Mouse (Mus musculus): Measurements from ENCODE around the gene Atg7. TPM values are rescaled to one million over a fixed set of nuclear protein-coding genes. Genes with fewer than 3 reads are reported as not detected.

The Atg7 gene
- total RNA-seq, 2 experiments from 2014 or later: 25.4 to 28.7 TPM

DNA sequence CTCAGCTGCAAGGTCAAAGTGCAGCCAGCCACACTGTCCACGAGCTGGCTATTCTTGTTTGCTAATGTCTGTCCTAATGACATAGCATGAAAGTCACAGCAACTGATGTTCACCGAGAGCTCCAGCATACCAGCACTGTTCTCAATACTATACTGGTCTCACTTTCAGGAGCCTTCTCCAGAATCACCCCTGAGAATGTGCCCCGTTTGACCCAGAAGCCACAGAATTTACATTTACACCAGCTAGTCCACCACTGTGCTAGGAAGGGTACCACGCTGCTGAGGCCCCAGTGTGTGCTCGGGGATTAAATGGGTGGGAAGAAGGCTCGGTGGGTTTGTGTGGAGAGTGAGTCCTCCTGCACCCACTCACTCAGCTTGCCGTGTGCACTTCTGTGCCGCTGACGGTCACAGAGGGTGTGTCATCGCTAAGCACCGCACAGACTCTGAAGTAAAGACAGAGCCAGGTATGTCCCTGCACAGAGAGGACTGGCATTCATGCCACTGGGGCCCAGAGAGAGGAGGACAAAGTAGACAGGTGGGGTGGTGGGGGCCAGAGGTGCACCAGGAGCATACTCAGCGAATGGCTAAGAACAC is 204.8 kb downstream of the Atg7 start:
- no peak for DNase-seq (ENCODE audit: low spot score in 2 of 2)

DNA sequence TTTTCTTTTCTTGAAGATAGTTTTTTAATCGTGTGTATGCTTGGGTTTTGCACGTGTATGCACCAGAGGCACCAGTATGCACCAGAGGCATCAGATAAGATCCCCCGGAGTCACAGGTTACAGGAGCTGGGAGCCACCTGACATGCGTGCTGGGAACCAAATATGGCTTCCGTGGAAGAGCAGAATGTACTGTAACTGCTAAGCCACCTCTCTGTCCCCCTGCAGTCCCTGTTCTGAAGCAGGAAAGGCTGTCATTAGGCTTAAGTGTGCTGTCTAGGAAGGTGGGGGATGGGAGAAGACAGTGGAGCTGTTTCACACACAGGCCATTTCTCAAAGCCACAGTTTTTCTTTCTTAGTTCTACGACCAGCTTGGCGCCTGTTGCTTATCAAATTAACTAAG is 205.9 kb downstream of the Atg7 start:
- DNase-seq (ENCODE audit: low spot score in 2 of 2): no peak

DNA sequence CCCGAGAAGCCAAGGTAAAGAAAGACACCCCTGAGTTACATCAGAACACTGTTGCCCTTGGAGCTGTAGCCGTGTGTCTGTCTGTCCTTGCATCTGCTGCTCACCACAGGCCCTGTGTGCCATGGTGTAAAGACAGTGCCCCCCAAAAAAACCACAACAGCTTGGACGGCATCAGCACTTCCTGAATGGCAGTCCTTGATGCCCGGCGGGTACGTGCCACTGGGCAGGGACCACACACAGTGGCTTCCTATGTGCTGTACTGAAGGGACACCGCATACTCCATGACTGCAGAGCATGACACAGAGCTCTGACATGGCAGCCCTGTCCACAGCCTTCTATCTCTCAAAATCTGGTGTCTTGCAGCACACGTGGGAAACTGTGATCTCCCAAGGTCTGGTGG is 206.9 kb downstream of the Atg7 start:
- DNase-seq (ENCODE audit: low spot score in 2 of 2): no peak

DNA sequence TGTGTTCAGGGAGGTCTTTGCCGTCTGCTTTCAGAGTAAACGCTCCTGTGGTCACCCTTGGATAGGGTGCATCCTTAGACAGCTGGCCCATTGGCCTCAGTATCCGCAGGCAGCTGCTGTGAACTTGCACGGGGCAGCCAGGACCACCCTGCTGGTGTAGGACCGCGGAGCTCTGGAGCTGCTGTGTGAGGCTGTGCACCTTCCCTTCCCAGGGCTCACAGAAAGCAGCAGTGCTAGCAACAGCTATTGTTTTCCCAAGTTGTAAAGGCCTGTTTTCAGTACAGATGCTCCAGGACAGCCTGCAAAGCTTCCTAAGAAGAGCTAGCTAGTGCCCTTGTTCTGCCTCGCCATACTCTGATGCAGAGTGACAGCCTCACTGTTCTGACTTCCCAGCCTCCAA is 208.8 kb downstream of the Atg7 start:
- no peak for DNase-seq (ENCODE audit: low spot score in 2 of 2)

DNA sequence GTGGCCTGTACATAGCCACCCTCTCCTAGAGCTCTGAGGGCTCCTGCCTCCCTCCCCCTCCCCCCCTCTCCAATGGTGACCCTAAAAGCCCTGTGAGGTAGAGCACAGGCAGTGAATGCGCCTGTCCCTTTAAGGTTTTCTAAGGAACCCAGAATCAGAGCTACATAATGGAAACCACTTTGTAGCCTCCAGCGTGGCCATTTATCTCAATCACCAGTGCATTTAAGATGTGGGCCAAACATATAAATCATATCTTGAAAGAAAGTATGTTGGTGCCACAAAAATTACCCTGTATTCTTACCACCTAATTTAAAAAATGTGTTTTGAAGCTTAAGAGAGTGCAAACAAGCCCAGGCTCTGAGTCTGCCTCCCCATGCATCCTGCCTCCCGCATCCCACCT is 209.8 kb downstream of the Atg7 start:
- DNase-seq (ENCODE audit: low spot score in 2 of 2): no peak

DNA sequence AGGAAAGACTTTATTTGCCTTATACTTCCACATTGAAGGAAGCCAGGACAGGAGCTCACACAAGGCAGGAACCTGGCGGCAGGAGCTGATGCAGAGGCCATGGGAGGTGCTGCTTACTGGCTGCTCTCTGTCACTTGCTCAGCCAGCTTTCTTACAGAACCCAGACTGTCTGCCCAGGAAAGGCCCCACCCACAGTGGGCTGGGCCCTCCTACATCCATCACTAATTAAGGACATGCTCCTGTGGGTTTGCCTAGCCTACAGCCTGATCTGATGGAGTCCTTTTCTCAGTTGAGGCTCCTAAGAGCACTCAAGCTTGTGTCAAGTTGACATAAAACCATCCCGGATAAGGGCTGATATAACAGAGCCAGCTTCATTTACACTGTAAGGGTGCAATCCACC is 211.5 kb downstream of the Atg7 start:
- DNase-seq (ENCODE audit: low spot score in 2 of 2): no peak

DNA sequence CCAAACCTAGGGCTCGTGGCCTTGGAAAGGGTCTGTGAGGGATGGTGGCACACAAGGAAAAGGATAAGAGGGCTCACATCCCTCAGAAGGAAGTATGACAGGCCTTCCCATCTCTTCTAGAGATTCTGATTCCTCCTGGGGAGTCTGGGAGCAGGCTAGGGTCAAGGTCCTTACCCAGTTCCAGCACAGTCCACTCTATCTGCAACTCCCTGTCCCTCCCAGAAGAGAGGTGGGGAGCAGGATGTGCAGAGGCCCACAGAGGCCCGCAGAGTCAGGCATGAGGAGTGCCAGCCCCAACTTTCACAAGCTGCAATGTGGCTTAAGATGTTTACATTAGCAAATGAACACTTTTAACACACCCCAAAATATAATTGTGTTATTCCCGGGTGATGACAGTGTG is 212.7 kb downstream of the Atg7 start:
- DNase-seq (ENCODE audit: low spot score in 2 of 2): no peak

DNA sequence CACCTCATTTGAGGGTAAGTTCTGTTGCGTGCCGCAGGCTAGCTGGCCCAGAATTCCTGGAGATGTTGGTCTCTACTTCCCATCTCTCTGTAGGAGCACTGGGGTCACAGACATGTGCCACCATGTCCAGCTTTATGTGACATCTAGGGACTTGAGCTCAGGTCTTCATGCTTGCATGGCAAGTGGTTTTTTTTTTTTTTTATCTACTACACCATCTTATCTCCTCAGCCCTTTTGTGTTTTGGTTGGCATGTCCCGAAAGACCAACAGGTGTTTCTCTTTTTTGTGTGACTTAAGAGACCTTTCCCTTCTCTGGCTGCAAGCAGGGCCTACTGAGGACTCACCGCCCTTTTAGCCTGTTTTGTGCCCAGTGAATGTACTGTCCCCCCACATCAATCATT is 213.6 kb downstream of the Atg7 start:
- DNase-seq (ENCODE audit: low spot score in 2 of 2): no peak

DNA sequence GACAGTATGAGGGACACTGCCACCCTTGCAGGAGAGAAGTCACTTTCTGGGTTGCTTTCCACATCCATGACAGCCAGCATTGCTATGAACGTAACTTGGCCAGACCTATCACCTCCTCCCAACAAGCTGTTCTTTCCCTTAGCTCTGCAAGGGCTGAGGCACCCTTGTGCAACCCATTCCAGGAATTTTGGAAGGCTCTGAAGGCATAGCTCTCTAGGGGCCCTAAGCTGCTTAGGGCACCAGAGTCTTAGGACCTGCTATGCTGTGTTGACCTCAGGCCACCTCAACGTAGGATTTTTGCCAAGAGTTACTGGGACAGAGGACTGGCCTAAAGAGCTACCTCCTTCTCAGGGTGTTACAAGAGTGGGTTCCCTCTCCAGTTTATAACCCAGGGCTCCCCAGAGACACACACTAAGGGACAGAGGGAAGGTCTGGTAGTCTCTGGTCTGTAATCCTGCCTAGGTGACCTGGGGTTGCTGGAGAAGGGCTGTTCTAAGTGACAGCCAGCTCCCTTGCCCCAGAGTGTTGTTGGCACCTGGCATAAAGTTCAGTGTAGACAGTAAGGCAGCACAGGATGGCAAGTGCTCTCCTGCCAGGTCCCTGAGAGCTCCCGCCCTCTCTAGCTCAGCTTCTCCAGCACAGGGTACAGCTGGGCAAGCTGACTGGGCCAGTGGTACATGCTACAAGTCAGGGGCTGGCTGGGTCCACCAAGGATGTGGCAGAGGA is 215.3 kb downstream of the Atg7 start:
- DNase-seq (ENCODE audit: low spot score in 2 of 2): no peak

DNA sequence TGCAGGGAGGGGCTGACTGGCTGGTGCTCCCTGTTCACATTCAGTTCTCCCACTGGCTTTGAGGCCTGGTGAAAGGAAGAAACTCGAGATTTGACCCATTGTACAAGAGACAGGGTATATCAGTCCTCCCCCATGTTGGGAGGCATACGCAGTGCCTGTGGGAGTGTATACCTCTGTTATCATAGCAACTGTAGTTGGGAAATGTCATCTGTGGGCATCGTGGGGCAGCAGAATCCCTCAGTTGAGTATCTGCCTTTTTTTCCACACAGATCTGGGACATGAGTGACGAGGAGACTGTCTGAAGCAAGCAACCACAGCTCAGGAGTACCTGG is 215.8 kb downstream of the Atg7 start:
- no peak for DNase-seq (ENCODE audit: low spot score in 2 of 2)

DNA sequence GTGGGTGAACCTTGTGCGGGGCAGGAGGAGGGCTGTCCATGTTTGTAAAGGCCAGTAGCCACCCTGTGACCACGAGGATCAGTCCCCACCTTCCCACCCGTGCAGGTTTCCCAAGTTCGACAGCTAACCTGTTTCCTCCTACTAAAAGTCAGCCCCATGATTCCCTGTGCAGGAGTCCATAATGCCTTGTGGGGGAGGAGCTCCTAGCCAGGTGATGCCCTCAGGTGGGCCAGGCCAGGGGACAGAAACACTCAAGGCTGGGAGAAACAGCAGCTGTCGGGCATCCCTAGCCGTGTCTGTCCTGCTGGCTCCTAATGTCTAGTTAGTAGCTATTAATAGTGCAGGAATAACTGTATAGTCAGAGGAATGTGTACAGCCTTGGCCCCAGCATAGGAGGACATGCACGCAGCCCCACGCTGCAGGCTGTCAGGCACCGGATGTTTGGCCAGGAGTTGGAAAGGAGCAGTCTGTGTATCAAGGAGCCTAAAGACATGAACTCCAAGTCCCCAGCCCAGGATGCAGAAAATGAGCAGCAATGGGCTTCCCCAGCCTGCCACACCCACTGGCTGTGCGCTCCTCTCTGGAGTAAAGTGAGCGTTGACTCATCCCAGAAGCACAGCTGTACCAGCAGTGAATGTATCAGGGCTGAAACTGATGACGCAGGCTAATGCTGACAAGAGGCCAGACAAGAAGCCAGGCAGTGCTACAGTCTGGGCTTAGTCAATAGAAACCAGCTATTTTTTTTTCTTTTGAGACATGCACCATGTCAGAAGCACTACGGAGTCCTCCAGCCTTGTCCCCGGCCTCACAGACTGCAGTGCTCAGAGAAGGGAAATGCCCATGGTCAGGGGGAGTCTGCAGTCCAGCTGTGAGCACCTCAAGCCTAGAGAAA is 218.0 kb downstream of the Atg7 start:
- DNase-seq (ENCODE audit: low spot score in 2 of 2): no peak

DNA sequence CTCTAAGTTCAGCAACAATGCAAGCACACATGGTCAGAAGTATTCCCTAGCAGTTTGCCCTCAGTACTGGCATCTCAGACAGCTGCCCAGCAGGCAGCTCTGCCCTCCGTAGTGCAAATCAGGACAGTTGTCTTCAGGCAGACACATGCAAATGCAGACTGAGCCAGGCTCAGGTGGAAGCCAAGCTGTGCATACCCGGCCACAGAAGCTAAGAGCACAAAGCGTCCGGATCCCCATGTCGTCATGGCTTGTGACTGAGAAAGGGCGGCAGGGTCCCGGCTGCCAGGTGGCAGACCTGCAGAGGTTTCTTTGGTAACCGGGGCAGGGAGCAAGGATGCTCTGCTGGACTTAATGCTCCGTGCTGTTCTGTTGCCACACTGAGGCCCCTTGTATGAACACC is 218.7 kb downstream of the Atg7 start:
- DNase-seq (ENCODE audit: low spot score in 2 of 2): no peak

DNA sequence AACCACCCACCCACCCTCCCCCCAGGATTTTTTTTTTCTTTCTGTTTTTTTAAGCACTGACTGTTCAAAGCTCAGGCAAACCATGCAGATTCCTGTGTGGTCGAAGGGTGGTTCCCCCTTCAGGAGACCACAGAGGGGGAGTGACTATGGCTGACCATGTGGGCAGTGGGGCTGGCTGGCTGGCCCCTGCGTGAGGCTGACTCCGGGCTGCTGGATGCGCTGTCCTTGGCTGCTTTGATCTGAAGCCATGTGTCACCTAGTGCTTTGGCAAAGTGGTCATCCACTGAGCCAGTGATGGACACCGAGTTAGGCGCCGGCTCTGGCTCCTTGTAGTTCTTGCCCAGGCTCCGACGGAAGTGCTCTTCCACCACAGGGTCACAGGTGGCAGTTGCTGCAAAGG is 219.1 kb downstream of the Atg7 start:
- no peak for DNase-seq (ENCODE audit: low spot score in 2 of 2)

DNA sequence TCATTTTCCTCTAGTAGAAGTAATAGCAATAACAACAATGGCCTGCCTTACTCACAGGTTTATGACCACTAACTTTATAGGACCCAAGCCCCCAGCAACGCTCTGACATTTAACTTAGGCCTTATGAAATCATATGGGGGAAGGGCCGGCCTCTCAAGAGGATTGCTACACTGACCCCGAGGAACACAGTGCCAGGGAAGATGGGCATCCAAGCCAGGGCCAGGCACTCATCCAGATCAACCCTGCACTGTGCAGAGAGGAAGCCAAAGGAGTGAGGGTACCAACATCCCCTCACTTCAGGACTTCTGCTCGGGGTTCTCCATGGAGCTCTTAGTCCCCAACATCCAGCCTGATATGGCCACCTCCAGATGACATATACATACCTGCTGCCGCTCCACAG is 220.6 kb downstream of the Atg7 start:
- DNase-seq (ENCODE audit: low spot score in 2 of 2): no peak

DNA sequence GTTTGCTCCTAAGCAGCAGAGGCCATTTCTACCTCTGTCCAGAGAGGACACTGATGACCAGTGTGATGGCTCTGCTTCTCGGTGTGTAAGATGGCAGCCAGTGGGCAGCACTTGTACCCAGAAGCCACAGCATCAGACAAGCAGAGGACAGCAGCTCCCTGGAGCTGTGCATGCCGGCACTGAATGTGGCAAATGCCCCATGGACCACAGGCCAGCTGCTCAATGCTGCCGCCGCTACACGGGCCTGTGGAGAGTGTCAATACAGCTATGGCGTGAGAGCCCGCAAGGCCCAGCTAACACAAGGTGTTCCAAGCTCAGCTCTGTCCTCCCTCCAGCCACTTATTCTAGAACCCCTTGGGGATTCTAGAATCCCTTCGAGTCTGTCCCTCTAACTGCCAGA is 221.5 kb downstream of the Atg7 start:
- no peak for DNase-seq (ENCODE audit: low spot score in 2 of 2)

DNA sequence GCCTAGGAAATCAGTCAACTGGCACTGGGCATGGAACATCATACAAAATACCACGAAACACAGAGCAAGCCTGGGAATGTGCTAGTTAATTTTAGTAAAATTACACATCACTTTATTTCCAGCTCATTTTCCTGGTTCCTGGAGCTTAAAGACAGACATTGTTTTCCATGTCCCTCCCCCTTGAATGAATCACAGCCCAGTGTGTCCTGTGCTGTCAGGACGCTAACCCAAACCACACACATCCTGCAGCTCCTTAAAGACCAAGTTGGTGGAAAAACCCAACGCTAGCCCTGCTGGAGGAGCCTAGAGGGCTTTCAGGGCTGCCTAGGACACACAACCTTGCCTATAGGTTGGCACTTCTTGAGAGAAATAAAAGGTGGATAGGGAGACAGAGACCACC is 223.2 kb downstream of the Atg7 start:
- no peak for DNase-seq (ENCODE audit: low spot score in 2 of 2)

DNA sequence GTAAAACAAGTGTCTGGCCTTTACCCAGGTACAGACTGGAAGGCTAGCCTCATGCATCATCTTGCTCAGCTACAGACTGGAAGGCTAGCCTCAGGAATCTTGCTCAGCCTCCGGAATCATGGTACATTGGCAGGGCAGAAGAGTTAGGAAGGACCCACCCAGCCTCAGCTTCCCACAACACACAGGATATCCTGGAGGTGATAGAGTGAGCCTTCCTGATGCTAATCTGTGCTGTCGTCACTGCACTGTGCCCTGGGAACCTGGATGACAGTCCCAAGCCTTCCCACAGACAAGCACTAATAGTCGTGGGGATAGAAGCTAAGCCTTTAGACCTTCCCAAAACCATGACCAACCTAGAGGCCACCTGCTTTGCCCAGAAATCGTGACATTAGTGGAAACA is 223.7 kb downstream of the Atg7 start:
- DNase-seq (ENCODE audit: low spot score in 2 of 2): no peak

DNA sequence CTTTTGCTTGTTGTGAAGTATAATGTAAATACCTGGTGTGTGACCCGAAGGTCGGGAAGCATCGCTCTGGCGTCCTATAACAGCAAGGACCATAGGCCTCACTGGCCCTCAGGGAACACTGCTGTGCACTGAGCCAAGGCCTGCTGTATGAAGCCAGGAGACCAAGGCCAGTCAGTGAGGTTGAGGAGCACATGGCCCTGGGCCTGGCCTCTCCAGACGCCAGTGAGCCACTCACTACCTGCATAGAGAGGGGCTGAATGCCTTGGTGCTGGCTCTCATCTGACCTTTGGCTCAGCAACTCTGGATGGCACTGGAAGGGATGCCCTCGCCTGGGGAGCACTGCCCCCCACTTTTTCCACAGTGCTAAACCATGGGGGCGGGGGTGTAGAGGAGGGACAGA is 225.8 kb downstream of the Atg7 start:
- no peak for DNase-seq (ENCODE audit: low spot score in 2 of 2)

DNA sequence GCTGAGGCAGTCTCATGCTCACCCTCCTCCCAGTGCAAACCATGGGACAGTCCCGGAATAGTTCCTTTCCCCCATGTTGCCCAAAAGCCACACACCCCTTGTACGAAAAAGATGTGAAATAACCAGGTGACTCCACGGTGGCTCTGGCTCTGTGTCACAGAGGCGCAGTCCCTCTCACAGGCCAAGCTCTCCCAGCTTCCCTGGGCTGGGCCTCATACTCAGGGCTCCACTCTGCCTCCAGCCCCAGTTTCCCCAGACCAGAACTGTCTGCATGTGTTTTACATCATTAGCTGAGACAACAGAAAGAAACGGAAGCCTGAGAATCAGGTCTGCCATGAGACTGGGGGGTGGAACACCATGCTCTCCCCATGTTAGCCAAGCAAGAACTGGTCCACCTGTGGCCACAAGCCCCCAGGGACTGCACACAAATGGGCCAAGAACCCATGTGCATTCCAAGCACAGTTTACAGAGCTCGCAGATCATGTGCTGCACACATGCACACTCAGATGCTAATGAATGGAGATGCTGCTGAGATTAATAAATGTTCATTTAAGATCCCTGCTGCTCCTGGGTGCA is 226.7 kb downstream of the Atg7 start:
- no peak for DNase-seq (ENCODE audit: low spot score in 2 of 2)

DNA sequence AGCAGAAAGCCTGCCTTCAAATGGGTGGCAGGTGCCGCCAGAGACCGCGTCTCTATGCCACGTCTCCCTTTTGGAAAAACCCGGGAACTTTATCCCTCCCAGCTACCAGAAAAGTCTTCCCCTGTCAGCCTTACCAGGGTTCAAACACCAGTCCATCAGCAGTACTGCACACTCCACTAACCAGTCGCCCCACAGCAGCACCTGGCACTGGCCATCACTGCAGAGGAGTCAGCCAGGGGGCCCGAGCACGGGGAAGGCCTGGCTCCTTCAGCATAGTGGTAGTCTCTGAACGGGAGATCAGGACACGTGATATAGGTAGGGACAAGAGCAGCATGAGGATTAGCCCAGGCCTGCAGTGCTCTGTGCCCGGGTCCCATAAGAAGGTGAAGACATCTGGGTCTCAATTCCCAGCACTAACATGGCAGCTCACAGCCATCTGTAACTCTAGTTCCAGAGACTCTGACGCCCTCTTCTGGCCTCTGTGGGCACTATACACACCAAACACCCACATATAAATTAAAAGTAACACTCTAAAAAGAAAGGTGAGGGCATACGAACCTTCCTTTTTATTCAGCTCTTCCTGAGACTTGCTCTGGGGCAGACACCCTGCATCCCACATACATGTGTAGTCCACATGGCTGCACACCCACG is 228.2 kb downstream of the Atg7 start:
- DNase-seq (ENCODE audit: low spot score in 2 of 2): no peak

DNA sequence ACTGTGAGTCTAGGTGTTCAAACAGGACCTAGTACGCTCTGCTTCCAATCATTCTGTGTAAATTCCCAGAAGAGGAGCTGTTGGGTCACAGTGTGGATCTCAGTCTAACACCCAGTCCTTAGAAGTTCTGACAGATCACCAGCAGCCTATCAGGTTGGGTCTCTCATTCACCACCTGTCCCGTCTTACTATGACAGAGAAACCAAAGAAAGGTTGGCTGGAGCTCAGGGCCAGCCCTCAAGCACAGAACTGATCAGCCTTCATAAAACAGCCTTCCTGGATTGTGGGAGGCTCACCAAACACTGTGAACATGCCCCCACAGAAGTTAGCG is 230.9 kb downstream of the Atg7 start:
- DNase-seq (ENCODE audit: low spot score in 2 of 2): no peak

Measured in adrenal gland, postnatal 4 days (tissue).